8 mouse cellular contexts compared by ENCODE assay signal in the genomic region with DNA sequence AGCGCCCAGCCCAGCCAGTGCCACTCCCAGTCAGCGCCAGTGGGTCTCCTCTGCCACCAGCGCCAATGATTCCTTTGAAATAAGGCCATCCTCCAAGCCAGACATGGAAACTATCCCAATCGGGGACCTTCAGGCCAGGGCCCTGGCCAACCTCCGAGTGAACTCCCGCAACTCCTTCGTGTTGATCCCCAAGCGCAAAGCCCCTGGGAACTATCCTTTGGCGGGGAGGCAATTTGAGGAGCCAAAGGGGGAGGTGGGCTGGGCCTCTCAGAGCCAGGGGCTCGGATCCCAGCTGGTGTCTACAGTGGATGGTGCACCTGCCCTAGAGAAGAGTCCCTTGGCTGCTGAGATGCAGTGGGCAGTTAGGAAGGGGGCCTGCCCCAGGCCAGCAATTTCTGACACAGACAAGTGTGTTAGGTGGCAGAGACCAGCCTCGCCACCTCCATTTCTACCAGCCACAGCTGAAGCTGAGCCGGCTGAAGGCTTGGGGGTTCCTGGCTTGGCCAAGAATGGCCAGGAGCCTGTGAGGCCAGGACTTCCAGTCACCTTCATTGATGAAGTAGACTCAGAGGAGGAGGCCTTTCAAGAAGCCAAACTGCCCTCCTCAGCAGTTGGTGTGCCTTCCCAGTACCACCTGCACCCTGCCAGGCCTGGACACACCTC. TPM values are rescaled to one million over a fixed set of nuclear protein-coding genes. Genes with fewer than 3 reads are reported as not detected.
DNase-seq lines count a peak whose midpoint lies in the region; ATAC-seq lines count a peak whose summit lies in the region.

No protein-coding gene starts in this region.

- H3K4me2 ChIP-seq in kidney, embryonic 14.5 days (replicated peaks; ENCODE audit: low read depth, low read length), result peak overlapping the region; percentile 99
- peak overlapping the region; percentile 99 for H3K4me2 ChIP-seq in forebrain, embryonic 16.5 days (ENCODE audit: low read length)

- H3K4me1 ChIP-seq in kidney, embryonic 14.5 days (ENCODE audit: control insufficient read depth, insufficient read depth, low read length), result peaks cover 14% of the 10 kb centered on the region
- peaks cover 37% of the 10 kb centered on the region for H3K4me1 ChIP-seq in brown adipose tissue, adult 24 weeks (ENCODE audit: control insufficient read depth, insufficient read depth, insufficient read length, low read length)
- H3K4me1 ChIP-seq in forebrain, embryonic 16.5 days (replicated peaks; ENCODE audit: control insufficient read depth, insufficient read depth, low read length), result peaks cover 50% of the 10 kb centered on the region
- peaks cover 52% of the 10 kb centered on the region for H3K4me1 ChIP-seq in midbrain, embryonic 10.5 days

- no peak overlapping the region for H3K27ac ChIP-seq in kidney, embryonic 14.5 days (ENCODE audit: low read depth, low read length)
- no peak overlapping the region for H3K27ac ChIP-seq in brown adipose tissue, adult 24 weeks (replicated peaks; ENCODE audit: low read depth, low read length)
- H3K27ac ChIP-seq in forebrain, embryonic 16.5 days (ENCODE audit: low read length), result no peak overlapping the region
- H3K27ac ChIP-seq in midbrain, embryonic 10.5 days (replicated peaks), result no peak overlapping the region

- peak overlapping the region; percentile 66 for H3K9ac ChIP-seq in kidney, embryonic 14.5 days (ENCODE audit: low read depth, low read length)
- peak overlapping the region; percentile 74 for H3K9ac ChIP-seq in forebrain, embryonic 16.5 days (replicated peaks; ENCODE audit: low read depth, low read length)

- no peaks in the 10 kb centered on the region for H3K9me3 ChIP-seq in kidney, embryonic 14.5 days (ENCODE audit: control insufficient read depth, low read length)
- H3K9me3 ChIP-seq in forebrain, embryonic 16.5 days (ENCODE audit: control insufficient read depth, low read length), result no peaks in the 10 kb centered on the region
- no peaks in the 10 kb centered on the region for H3K9me3 ChIP-seq in midbrain, embryonic 10.5 days (replicated peaks)

- no peak for ATAC-seq in kidney, embryonic 14.5 days (ENCODE audit: low FRiP score, low TSS enrichment)
- ATAC-seq in forebrain, embryonic 16.5 days, result no peak

- peak overlapping the region; percentile 78 for H3K4me3 ChIP-seq in kidney, embryonic 14.5 days (ENCODE audit: low read length)
- H3K4me3 ChIP-seq in brown adipose tissue, adult 24 weeks (ENCODE audit: insufficient read depth, low read depth, low read length), result peak overlapping the region; percentile 63
- H3K4me3 ChIP-seq in forebrain, embryonic 16.5 days (replicated peaks; ENCODE audit: low read length), result peak overlapping the region; percentile 67
- peak overlapping the region; percentile 79 for H3K4me3 ChIP-seq in midbrain, embryonic 10.5 days

- H3K27me3 ChIP-seq in kidney, embryonic 14.5 days (ENCODE audit: control insufficient read depth, insufficient read depth, low read length), result peaks cover 14% of the 10 kb centered on the region
- no peaks in the 10 kb centered on the region; the same call in 1 of the 2 replicates for H3K27me3 ChIP-seq in forebrain, embryonic 16.5 days (replicated peaks; ENCODE audit: control insufficient read depth, insufficient read depth, low read length)
- peaks cover 25% of the 10 kb centered on the region for H3K27me3 ChIP-seq in midbrain, embryonic 10.5 days (ENCODE audit: low read depth, poor library complexity, severe bottlenecking)

- H3K36me3 ChIP-seq in kidney, embryonic 14.5 days (ENCODE audit: control insufficient read depth, insufficient read depth, low read length), result peaks cover under 1% of the 10 kb centered on the region
- no peaks in the 10 kb centered on the region for H3K36me3 ChIP-seq in forebrain, embryonic 16.5 days (ENCODE audit: control insufficient read depth, insufficient read depth)
- peaks cover 11% of the 10 kb centered on the region for H3K36me3 ChIP-seq in midbrain, embryonic 10.5 days

- DNase-seq in kidney, adult 9 months, result no peak
- DNase-seq in midbrain, embryonic 10.5 days (ENCODE audit: low spot score), result no peak
- no peak for DNase-seq in frontal cortex, postnatal 25 days (ENCODE audit: low spot score in 2 of 2)
- DNase-seq in spleen, adult 18-20 months, result no peak
- no peak for DNase-seq in right cerebral cortex, postnatal 25 days

- 19% methylated on average over 12 of the region's 12 CpGs for WGBS in kidney, embryonic 14.5 days
- WGBS in forebrain, embryonic 16.5 days, result 18% methylated on average over 12 of the region's 12 CpGs
- 21% methylated on average over 12 of the region's 12 CpGs for WGBS in midbrain, embryonic 10.5 days

RNA-seq across cellular contexts. Expression of gene Tprn, which starts 1.3 kb away (rescaled TPM):
- polyA plus RNA-seq in kidney, embryonic 14.5 days (2014; fragmentation: Nextera tagmentation; extraction: Ambion mirVana), result 5.8 and 7.3 TPM in 2 replicates
- polyA plus RNA-seq in brown adipose tissue, adult 24 weeks (2012; ENCODE audit: insufficient read depth, insufficient read length, missing spikeins), result 1.7 and 3.7 TPM in 2 replicates
- polyA plus RNA-seq in forebrain, embryonic 16.5 days (2015; fragmentation: Nextera tagmentation; extraction: Ambion mirVana), result 14.8 and 16.4 TPM in 2 replicates
- polyA plus RNA-seq in midbrain, embryonic 10.5 days (2016; fragmentation: Nextera tagmentation; extraction: Ambion mirVana), result 7.5 and 7.8 TPM in 2 replicates

RNA-seq across cellular contexts. Expression of gene Ssna1, which starts 8.5 kb away (rescaled TPM):
- 212 and 253 TPM in 2 replicates for polyA plus RNA-seq in kidney, embryonic 14.5 days (2014; fragmentation: Nextera tagmentation; extraction: Ambion mirVana)
- 41.7 and 44.0 TPM in 2 replicates for polyA plus RNA-seq in brown adipose tissue, adult 24 weeks (2012; ENCODE audit: insufficient read depth, insufficient read length, missing spikeins)
- 199 and 204 TPM in 2 replicates for polyA plus RNA-seq in forebrain, embryonic 16.5 days (2015; fragmentation: Nextera tagmentation; extraction: Ambion mirVana)
- polyA plus RNA-seq in midbrain, embryonic 10.5 days (2016; fragmentation: Nextera tagmentation; extraction: Ambion mirVana), result 243 and 252 TPM in 2 replicates

RNA-seq across cellular contexts. Expression of gene Tmem203, which starts 8.5 kb away (rescaled TPM):
- 17.0 and 25.4 TPM in 2 replicates for polyA plus RNA-seq in kidney, embryonic 14.5 days (2014; fragmentation: Nextera tagmentation; extraction: Ambion mirVana)
- 13.5 and 18.9 TPM in 2 replicates for polyA plus RNA-seq in brown adipose tissue, adult 24 weeks (2012; ENCODE audit: insufficient read depth, insufficient read length, missing spikeins)
- polyA plus RNA-seq in forebrain, embryonic 16.5 days (2015; fragmentation: Nextera tagmentation; extraction: Ambion mirVana), result 16.0 and 16.2 TPM in 2 replicates
- 19.1 and 20.2 TPM in 2 replicates for polyA plus RNA-seq in midbrain, embryonic 10.5 days (2016; fragmentation: Nextera tagmentation; extraction: Ambion mirVana)

RNA-seq across cellular contexts. Expression of gene Anapc2, which starts 8.5 kb away (rescaled TPM):
- 71.4 and 111 TPM in 2 replicates for polyA plus RNA-seq in kidney, embryonic 14.5 days (2014; fragmentation: Nextera tagmentation; extraction: Ambion mirVana)
- polyA plus RNA-seq in brown adipose tissue, adult 24 weeks (2012; ENCODE audit: insufficient read depth, insufficient read length, missing spikeins), result 18.6 and 23.7 TPM in 2 replicates
- polyA plus RNA-seq in forebrain, embryonic 16.5 days (2015; fragmentation: Nextera tagmentation; extraction: Ambion mirVana), result 150 and 159 TPM in 2 replicates
- 141 and 153 TPM in 2 replicates for polyA plus RNA-seq in midbrain, embryonic 10.5 days (2016; fragmentation: Nextera tagmentation; extraction: Ambion mirVana)

RNA-seq across cellular contexts. Expression of gene AL732309.1, which starts 17.1 kb away (rescaled TPM):
- 3.6 and 4.7 TPM in 2 replicates for polyA plus RNA-seq in kidney, embryonic 14.5 days (2014; fragmentation: Nextera tagmentation; extraction: Ambion mirVana)
- polyA plus RNA-seq in brown adipose tissue, adult 24 weeks (2012; ENCODE audit: insufficient read depth, insufficient read length, missing spikeins), result 2.3 and 5.4 TPM in 2 replicates
- polyA plus RNA-seq in forebrain, embryonic 16.5 days (2015; fragmentation: Nextera tagmentation; extraction: Ambion mirVana), result 5.8 and 9.0 TPM in 2 replicates
- polyA plus RNA-seq in midbrain, embryonic 10.5 days (2016; fragmentation: Nextera tagmentation; extraction: Ambion mirVana), result 7.2 and 8.6 TPM in 2 replicates
